Mouse (Mus musculus) left cerebral cortex, postnatal 14 days (tissue): ENCODE data around the gene Snapc5. TPM values are rescaled to one million over a fixed set of nuclear protein-coding genes. Genes with fewer than 3 reads are reported as not detected.
"Not testable (repeated sequence)": the region's sequence is repeated elsewhere in the genome, so short reads cannot be mapped to it uniquely, and the experiment has no call there.

ENCODE experiments used
- DNase-seq, 2 experiments: peaks; one replicate each; pipeline ENCODE4 v3.0.0; 2021 to 2022; ENCODE audit warnings: low spot score in 2 of 2, mixed read lengths in 1 of 2
- intact Hi-C: fragments of 180-260 bp; cut with DNase I; formaldehyde crosslinking; loops from one replicate; pipeline ENCODE4 v1.15.1; 2025
- total RNA-seq, 2 experiments: library from RNA; stranded (reverse); gene quantifications; 2 replicates each; pipeline ENCODE4 v1.2.3; 2021

The Snapc5 gene
- total RNA-seq, 2 experiments from 2014 or later: 20.0 to 20.7 TPM

DNA sequence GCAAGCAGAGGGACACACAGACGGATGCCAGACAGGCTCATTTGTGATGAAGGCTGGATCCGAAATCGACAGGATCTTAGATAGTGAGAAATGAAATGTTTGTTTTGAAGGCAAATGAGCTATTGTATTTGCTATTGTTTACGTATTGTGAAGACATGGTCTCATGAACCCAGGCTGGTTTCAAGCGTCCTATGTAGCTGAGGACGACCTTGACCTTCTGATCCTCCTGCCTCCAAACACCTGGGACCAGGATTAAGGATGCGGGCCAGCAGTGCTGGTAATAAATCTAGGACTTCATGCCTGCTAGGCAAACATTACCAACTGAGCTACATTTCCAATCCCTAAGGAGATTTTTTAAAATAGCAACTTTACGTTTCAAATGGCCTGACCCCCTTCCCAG lies 18.4 kb downstream of the Snapc5 start:
- intact Hi-C loops: loop anchor here (5.0 kb wide), 1 partner anchor 55 kb away; the partner anchor contains the start of gene Map2k1
- no peak for DNase-seq

DNA sequence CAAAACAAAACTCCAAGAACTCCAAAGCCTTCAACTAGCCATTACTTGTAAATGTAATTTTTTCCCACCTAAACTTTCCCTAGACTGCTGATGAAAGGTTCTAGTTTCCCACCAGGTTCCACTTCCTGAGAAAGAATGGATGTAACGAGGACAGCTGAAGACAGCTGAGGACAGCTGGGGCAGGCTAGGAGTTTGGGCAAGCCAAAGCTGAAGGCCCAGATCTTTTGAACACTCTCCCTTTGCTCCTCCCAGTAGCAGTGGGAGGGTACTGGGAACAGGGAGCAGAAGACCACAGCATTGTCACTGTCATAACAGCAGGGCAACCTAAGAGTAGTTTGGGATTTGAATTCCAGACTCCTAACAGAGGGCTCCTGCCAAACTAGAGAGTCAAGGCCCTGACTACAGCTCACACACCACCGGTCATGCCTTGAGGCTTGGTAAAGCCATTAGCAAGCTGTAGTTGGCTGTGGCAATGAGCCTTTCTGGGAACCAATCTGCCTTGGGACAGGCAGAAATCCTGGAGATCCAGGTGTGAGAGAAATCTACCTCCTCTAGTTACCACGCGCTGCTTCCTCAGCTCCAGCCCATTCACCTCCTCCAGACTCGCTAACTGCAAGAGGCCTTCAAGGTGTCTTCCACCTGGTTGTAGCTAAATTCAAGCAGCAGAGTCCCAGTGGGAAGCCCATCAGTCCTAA lies 19.1 kb downstream of the Snapc5 start:
- DNase-seq: no peak
- intact Hi-C loops: loop anchor here (5.0 kb wide), 1 partner anchor 54 kb away; the partner anchor contains the start of gene Map2k1

DNA sequence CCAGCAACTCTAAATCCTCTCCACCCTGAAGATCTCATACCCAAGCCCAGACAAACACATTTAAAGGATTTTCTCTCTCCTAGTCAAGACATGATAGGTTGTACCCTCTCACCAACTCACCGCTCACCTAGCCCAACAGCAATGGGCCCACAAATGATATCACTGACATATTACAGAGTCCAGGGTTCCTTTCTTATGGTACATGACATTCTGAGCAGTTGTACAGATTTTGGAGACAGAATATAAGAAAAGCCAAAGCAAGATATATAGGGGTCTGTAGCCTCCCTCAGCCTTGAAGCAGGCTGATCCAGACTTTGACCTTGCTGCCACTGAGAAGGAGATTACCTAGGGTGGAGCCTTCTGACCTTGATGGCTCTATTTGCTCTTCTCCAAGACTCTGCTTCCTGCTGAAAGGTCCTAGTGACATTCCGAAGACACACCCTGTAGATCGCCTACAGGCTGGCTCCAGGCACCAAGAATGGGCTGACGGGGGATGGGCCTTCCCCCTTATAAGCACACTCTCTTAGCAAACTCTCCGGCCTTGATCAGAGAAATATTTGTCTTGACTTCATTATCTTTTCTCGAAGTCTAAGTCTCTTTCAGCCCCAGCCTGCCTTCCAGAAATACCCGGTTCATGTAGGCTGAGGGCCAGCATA lies 19.8 kb downstream of the Snapc5 start:
- not testable (repeated sequence) for DNase-seq
- intact Hi-C loops: loop anchor here (5.0 kb wide), 1 partner anchor 53 kb away; the partner anchor contains the start of gene Map2k1

GRCm38 (mm10) chr9:64199897-64200296 lies 20.8 kb downstream of the Snapc5 start:
- no peak for DNase-seq
- intact Hi-C loops: loop anchor here (5.0 kb wide), 1 partner anchor 52 kb away; the partner anchor contains the start of gene Map2k1

DNA sequence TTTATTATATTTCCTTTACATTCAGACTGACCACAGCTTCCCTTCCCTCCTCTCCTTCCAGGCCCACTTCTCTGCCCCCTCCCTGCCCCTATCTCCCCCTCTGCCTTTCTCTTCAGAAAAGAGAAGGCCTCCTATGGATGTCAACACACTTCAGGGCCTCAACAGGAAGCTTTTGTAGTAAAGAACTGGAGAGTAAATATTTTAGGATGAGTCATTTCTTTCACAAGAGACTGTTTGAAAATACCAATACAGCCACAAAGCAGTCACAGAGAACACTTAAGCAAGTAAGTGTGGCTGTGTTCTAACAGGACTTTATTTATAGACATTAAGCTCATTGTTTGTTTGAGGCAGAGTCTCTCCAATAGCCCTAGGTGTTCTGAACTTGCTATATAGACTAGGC lies 23.3 kb downstream of the Snapc5 start:
- DNase-seq: no peak
- intact Hi-C loops: no loop called here

DNA sequence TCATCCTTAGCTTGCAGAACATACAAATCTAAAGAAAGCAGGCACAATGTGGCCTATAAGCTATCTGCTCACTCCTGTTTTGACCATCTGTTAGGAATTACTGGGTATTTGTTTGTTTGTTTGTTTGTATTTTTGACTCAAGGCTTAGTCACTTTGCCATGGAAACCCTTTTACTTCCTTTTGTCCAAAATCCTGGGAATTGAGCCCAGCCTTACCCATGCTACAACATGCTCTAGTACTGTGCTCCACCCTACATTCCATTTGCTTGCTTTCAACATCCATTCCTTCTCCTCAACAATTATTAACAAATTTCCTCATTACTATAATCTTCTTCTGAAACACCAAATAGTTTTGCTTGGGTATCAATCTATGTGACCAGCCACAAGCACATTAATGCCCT lies 23.8 kb downstream of the Snapc5 start:
- intact Hi-C loops: no loop called here
- no peak for DNase-seq

DNA sequence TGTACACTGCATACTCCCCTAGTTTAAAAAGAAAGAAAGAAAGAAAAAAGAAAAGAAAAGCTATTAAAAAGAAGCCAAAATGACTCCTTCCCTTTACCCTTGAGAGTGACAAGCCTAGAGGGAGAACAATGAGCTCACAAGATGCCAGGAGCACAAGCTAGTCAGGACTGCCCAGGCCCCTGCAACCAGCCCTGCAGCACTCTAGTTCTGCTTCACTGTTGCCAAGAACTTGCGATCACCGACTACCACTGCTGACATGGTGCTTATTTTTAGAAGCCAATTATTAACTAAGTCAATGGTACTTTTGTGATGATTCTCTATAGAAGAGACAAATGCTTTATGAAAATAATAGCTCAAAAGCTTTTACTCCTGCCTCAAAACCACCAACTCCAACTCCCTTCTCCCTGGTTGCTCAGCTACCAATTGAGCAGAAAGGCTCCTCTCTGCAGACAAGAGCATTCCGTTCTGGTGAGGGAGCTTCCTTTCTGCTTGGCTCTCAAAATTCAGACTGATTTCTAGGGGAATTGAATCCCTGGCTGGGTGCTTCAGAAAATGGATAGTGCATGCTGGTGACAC lies 28.5 kb downstream of the Snapc5 start:
- intact Hi-C loops: no loop called here
- peak in 1 of 2 experiments; percentile 32 for DNase-seq

DNA sequence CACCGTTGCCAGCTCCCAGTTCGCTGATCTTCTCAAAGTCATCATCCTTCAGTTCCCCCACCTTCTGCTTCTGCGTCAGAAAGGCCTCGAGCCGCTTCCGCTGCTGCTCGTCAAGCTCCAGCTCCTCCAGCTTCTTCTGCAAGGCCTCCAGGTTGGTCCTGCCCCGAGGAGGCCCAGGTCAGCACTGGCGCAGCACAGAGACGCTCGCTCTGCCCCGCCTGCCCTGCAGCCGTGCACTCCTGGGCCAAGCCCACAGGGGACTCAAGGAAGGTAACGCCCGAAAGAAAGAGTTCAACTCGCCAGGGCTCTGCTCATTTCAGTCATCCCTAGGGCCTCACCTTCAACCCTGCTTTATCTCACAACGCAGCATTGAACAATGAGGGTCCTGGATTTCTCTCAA lies 35.4 kb downstream of the Snapc5 start:
- intact Hi-C loops: no loop called here
- DNase-seq: no peak

GRCm38 (mm10) chr9:64216090-64216489 lies 37.0 kb downstream of the Snapc5 start:
- intact Hi-C loops: loop anchor here (5.0 kb wide), 1 partner anchor 36 kb away; the partner anchor contains the start of gene Map2k1
- DNase-seq: no peak

DNA sequence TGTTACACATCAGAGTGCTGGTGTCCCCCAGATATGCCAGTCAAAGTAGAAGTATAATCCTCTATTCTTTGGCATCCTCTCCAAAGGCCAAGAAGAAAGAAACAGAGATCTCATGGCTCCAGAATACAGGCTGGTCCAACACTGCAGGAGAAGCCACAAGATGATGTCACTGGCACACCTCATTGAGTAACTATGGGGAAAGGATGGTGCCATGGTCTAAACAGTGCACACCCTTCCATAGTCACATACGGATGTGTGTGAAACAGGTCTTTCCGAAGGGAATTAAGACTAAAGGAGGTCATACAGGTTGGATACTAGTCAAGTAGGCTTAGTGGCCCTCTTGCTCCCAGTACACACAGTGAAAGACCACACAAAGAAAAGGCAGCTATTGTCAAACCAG lies 37.6 kb downstream of the Snapc5 start:
- DNase-seq: no peak
- intact Hi-C loops: loop anchor here (5.0 kb wide), 1 partner anchor 36 kb away; the partner anchor contains the start of gene Map2k1

- intact Hi-C loops: loop anchor here (5.0 kb wide), 1 partner anchor 34 kb away; the partner anchor contains the start of gene Map2k1
- DNase-seq: no peak
Observed at GRCm38 (mm10) chr9:64217887-64218286, 38.8 kb downstream of the Snapc5 start.

DNA sequence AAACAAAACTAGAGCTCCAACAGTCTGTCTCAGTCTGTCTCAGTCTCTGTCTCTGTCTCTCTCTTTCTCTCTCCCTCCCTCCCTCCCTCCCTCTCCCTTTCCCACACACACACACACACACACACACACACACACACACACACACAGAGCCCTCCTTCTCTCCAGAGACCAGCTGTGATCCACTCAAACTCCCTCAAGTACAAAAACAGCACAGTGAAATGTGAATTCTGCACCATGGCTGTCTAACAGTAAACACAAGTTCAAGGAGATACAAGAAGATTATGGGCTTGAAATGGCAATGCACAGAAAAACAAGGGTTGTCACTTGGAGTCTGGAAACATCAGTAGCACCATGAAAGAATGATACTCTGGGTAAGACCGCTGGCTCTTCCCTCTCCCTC lies 40.2 kb downstream of the Snapc5 start:
- DNase-seq: peak in 1 of 2 experiments; percentile 59

DNA sequence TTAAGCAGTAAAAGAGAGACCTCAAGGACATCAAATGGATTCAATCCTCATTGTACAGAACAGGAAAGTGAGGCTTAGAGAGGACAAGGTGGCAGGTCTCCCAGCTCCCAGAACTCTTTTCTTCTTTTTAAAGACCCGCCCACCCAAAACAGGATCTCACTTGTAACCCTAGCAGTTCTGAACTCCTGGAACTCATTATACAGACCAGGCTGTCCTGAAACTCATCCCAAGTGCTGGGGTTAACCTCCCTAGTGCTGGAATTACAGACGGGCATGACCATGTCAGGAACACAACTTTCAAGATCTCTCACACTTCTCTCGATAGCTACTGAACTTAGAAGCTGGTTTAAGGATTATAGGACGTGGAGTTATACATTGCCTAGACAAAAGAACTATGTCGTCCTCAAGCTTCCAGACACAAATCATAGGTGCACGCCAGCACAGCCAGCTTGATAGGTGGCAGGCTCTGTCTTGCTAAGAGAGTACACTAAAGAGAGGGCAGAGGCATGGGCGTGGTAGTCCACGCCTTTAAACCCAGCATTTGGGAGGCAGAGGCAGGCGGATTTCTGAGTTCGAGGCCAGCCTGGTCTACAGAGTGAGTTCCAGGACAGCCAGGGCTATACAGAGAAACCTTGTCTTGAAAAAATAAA lies 40.8 kb downstream of the Snapc5 start:
- intact Hi-C loops: loop anchor here (5.0 kb wide), 1 partner anchor 32 kb away; the partner anchor contains the start of gene Map2k1
- DNase-seq: no peak

More for the DNA sequence above, 40.2 kb downstream of the Snapc5 start:
- intact Hi-C loops: loop anchor here (5.0 kb wide), 1 partner anchor 33 kb away; the partner anchor contains the start of gene Map2k1

- intact Hi-C loops: no loop called here
- no peak for DNase-seq
Observed at GRCm38 (mm10) chr9:64220603-64221002, 41.5 kb downstream of the Snapc5 start.

- intact Hi-C loops: no loop called here
- peak; percentile 46 to 78 for DNase-seq
Observed at GRCm38 (mm10) chr9:64221480-64221879, 42.4 kb downstream of the Snapc5 start.

- no peak for DNase-seq
- intact Hi-C loops: no loop called here
Observed at GRCm38 (mm10) chr9:64222098-64222497, 43.0 kb downstream of the Snapc5 start.

GRCm38 (mm10) chr9:64225805-64226204 lies 46.7 kb downstream of the Snapc5 start:
- intact Hi-C loops: no loop called here

DNA sequence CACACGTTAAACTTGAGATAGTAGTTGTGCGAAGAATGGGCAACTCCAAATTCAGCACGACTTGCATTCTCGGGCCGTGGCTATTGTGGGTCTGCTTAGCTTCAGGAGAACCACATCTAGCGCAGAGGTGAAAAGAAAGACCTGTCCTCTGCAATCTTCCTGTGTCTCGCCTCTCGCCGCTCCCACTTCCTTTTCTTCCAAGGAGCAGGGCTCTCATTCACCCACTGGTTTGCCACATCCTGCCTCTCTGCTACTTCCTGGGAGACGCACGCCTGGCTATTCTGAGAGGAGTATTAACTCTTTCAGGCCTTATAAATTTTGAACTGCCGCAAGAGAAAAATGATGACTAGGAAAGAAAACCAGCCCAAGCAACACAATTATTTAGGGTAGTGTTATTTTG lies 48.7 kb downstream of the Snapc5 start:
- DNase-seq: no peak
- intact Hi-C loops: no loop called here

More at GRCm38 (mm10) chr9:64225805-64226204, 46.7 kb downstream of the Snapc5 start:
- no peak for DNase-seq

- intact Hi-C loops: no loop called here
- DNase-seq: peak in 1 of 2 experiments; percentile 66
Observed at GRCm38 (mm10) chr9:64228972-64229371, 49.9 kb downstream of the Snapc5 start.
